Mouse (Mus musculus) heart, postnatal 0 days (tissue): Measurements from ENCODE around the gene Prkar2b.

Experiments
- CTCF ChIP-seq: IDR thresholded peaks from 2 replicates; pipeline ENCODE4 v1.5.1; 2016; ENCODE audit warnings: antibody characterized with exemption, control low read depth, low read depth
- EP300 ChIP-seq: IDR thresholded peaks from 2 replicates; pipeline ENCODE4 v1.6.1; 2016; ENCODE audit warnings: antibody characterized with exemption, low read depth

GRCm38 (mm10) chr12:32066004-32066403, 4.9 kb upstream of the Prkar2b start:
- TF ChIP-seq CTCF (no peak), EP300 (no peak)
